Mouse (Mus musculus) T-helper 17 cell (primary cell): ENCODE data around the gene Cyp11a1.

Experiments used
- in situ Hi-C, 2 experiments: fragments of 300-600 bp; cut with MboI, MseI; formaldehyde crosslinking; loops; 1 replicate in 1 of 2; 2 replicates in 1 of 2; pipeline ENCODE4 v1.15.1; 2025; ENCODE audit warnings: high pct_unique_total_duplicates in 2 of 2

The Cyp11a1 gene

GRCm38 (mm10) chr9:58005753-58006461 lies at the start of gene Cyp11a1:
Gene Cyp11a1 (plus strand): TSS chr9:58006411.
- in situ Hi-C loops, result no loop called here

GRCm38 (mm10) chr9:57956838-57957236 lies 49.4 kb upstream of the Cyp11a1 start:
- in situ Hi-C loops, result no loop called here

GRCm38 (mm10) chr9:57958615-57959014 lies 47.6 kb upstream of the Cyp11a1 start:
- in situ Hi-C loops, result no loop called here

GRCm38 (mm10) chr9:57959399-57959798 lies 46.8 kb upstream of the Cyp11a1 start:
- in situ Hi-C loops, result no loop called here

GRCm38 (mm10) chr9:57959886-57960866 lies 46.0 kb upstream of the Cyp11a1 start:
- in situ Hi-C loops, result loop anchor here in 1 of 2 experiments (10.0 kb wide), 1 partner anchor 1695 kb away; the partner anchor contains the start of gene Pkm

GRCm38 (mm10) chr9:57961226-57961625 lies 45.0 kb upstream of the Cyp11a1 start:
- in situ Hi-C loops, result loop anchor here in 1 of 2 experiments (10.0 kb wide), 1 partner anchor 1694 kb away; the partner anchor contains the start of gene Pkm

- in situ Hi-C loops, result loop anchor here in 1 of 2 experiments (10.0 kb wide), 1 partner anchor 1693 kb away; the partner anchor contains the start of gene Pkm
These were observed 44.1 kb upstream of the Cyp11a1 start for GRCm38 (mm10) chr9:57961863-57962778.

GRCm38 (mm10) chr9:57963249-57963997 lies 42.8 kb upstream of the Cyp11a1 start:
- in situ Hi-C loops, result loop anchor here in 1 of 2 experiments (10.0 kb wide), 1 partner anchor 1691 kb away; the partner anchor contains the start of gene Pkm

GRCm38 (mm10) chr9:57963998-57964395 lies 42.2 kb upstream of the Cyp11a1 start:
- in situ Hi-C loops, result loop anchor here in 1 of 2 experiments (10.0 kb wide), 1 partner anchor 1691 kb away; the partner anchor contains the start of gene Pkm

- in situ Hi-C loops, result loop anchor here in 1 of 2 experiments (10.0 kb wide), 1 partner anchor 1690 kb away; the partner anchor contains the start of gene Pkm
These were observed 41.5 kb upstream of the Cyp11a1 start for GRCm38 (mm10) chr9:57964528-57965250.

GRCm38 (mm10) chr9:57965281-57966185 lies 40.7 kb upstream of the Cyp11a1 start:
- in situ Hi-C loops, result loop anchor here in 1 of 2 experiments (10.0 kb wide), 1 partner anchor 1689 kb away; the partner anchor contains the start of gene Pkm

- in situ Hi-C loops, result loop anchor here in 1 of 2 experiments (10.0 kb wide), 1 partner anchor 1687 kb away; the partner anchor contains the start of gene Pkm
These were observed 38.8 kb upstream of the Cyp11a1 start for GRCm38 (mm10) chr9:57967237-57967960.

- in situ Hi-C loops, result loop anchor here in 1 of 2 experiments (10.0 kb wide), 1 partner anchor 1687 kb away; the partner anchor contains the start of gene Pkm
These were observed 37.9 kb upstream of the Cyp11a1 start for GRCm38 (mm10) chr9:57968166-57968771.

- in situ Hi-C loops, result loop anchor here in 1 of 2 experiments (10.0 kb wide), 1 partner anchor 1686 kb away; the partner anchor contains the start of gene Pkm
These were observed 37.2 kb upstream of the Cyp11a1 start for GRCm38 (mm10) chr9:57968783-57969542.

GRCm38 (mm10) chr9:57969736-57970495 lies 36.3 kb upstream of the Cyp11a1 start:
- in situ Hi-C loops, result loop anchor here (10.0 kb wide), 2 partner anchors 1685 to 1865 kb away; partner anchors contain the start of gene Pkm (in 1 of the 2)
